Mouse (Mus musculus) ES-E14 (cell line): Measurements from ENCODE around the gene Mdm2.
"Not testable (repeated sequence)": the region's sequence is repeated elsewhere in the genome, so short reads cannot be mapped to it uniquely, and the experiment has no call there.

Experiments
- ZC3H11A ChIP-seq: IDR thresholded peaks from 2 replicates; pipeline ENCODE4 v1.6.1; 2012; ENCODE audit warnings: low read depth, mild to moderate bottlenecking, inconsistent platforms, low read length, borderline replicate concordance
- ZNF384 ChIP-seq: IDR thresholded peaks from 2 replicates; pipeline ENCODE4 v1.6.1; 2012; ENCODE audit warnings: low read depth, low read length, inconsistent platforms

DNA sequence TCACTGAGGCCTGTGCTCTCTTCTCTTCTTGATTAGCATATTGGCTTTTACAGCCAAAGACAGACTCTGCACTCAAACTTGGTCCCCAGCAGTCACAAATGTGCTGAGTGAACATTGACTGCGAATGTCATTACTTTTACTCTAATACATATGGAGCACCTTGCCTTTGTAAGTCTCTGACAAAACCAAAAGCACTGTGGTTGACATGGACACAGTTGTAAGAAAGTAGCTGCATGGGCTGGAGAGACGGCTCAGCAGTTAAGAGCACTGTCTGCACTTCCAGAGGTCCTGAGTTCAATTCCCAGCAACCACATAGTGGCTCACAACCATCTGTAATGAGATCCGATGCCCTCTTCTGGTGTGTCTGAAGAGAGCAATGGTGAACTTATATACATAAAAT, 47.8 kb upstream of the Mdm2 start:
- not testable (repeated sequence) for TF ChIP-seq ZNF384, ZC3H11A
